Mouse (Mus musculus) intestine, postnatal 0 days (tissue): ENCODE measurements around the gene Zbtb12. TPM values are rescaled to one million over a fixed set of nuclear protein-coding genes. Genes with fewer than 3 reads are reported as not detected.

Experiments
- ATAC-seq: fragments of 200-750 bp; cut with Nextera tagmentation; 2 replicates; pipeline ENCODE4 v1.8.0; 2017; ENCODE audit warnings: mild to moderate bottlenecking, moderate TSS enrichment, moderate library complexity
- H3K27ac ChIP-seq: fragments of 300-500 bp; sonication (generic); 2 replicates; pipeline ENCODE4 v1.5.1; 2014; ENCODE audit warnings: mild to moderate bottlenecking, low read depth, low read length, moderate library complexity
- H3K27me3 ChIP-seq: fragments of 300-500 bp; sonication (generic); replicated peaks from 2 replicates; pipeline ENCODE4 v1.6.1; 2014; ENCODE audit warnings: low read length, mixed read lengths; ENCODE audit not compliant: control insufficient read depth, insufficient read depth
- H3K36me3 ChIP-seq: fragments of 300-500 bp; sonication (generic); 2 replicates; pipeline ENCODE4 v1.6.1; 2014; ENCODE audit warnings: mild to moderate bottlenecking, moderate library complexity; ENCODE audit not compliant: control insufficient read depth, insufficient read depth
- H3K4me1 ChIP-seq: fragments of 300-500 bp; sonication (generic); replicated peaks from 2 replicates; pipeline ENCODE4 v1.6.1; 2014; ENCODE audit warnings: antibody characterized with exemption, low read length, mixed read lengths; ENCODE audit not compliant: control insufficient read depth, insufficient read depth
- H3K4me2 ChIP-seq: fragments of 300-500 bp; sonication (generic); replicated peaks from 2 replicates; pipeline ENCODE4 v1.6.1; 2014; ENCODE audit warnings: low read depth, mild to moderate bottlenecking, moderate library complexity
- H3K4me3 ChIP-seq: fragments of 300-500 bp; sonication (generic); 2 replicates; pipeline ENCODE4 v1.5.1; 2014; ENCODE audit warnings: low read depth, low read length
- H3K9ac ChIP-seq: fragments of 300-500 bp; sonication (generic); 2 replicates; pipeline ENCODE4 v1.6.1; 2014; ENCODE audit warnings: mild to moderate bottlenecking, low read depth, low read length
- H3K9me3 ChIP-seq: fragments of 300-500 bp; sonication (generic); 2 replicates; pipeline ENCODE4 v1.6.1; 2016; ENCODE audit warnings: mixed run types; ENCODE audit not compliant: control insufficient read depth
- CTCF ChIP-seq: sonication (generic); IDR thresholded peaks from 2 replicates; pipeline ENCODE4 v1.5.1; 2016; ENCODE audit warnings: low read depth, mild to moderate bottlenecking, control low read depth, antibody characterized with exemption, moderate library complexity
- WGBS: fragments of 180-500 bp; shearing (Covaris S2); extraction: QIAGEN DNeasy Blood & Tissue Kit; methylation state at CpG from one replicate; pipeline ENCODE4 v1.1.7; 2014; 5-methylcytosine and 5-hydroxymethylcytosine counted together
- polyA plus RNA-seq: library from polyadenylated mRNA; unstranded; fragments of >200 nt; fragmentation: Nextera tagmentation; extraction: Ambion mirVana; gene quantifications from 2 replicates; pipeline ENCODE4 v1.2.1, GENCODE M21; 2015

The Zbtb12 gene
- polyA plus RNA-seq, 1 experiment from 2014 or later: 0.74 TPM

DNA sequence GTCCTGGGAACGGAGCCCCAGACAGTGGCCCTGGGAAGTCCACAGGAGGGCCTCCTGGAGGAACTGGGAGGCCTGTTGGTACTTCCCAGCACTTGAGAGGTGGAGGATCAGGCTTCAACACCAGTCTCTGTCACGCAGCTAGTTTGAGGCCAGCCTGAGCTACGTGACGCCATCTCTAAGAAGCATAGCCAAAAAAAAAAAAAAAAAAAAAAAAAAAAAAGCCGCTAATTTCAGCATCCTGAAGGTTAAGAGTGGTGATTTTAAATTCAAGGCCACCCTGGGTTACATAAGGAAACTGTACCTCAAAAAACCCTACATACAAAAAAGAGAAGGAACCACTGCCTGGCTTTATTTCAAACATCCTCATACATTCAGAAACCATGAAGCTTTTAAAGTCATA is 45.0 kb downstream of the Zbtb12 start:
- Histone ChIP-seq H3K4me3 (no peak overlapping the region), H3K36me3 (peaks cover 35% of the 10 kb centered on the region; the same call in 1 of the 2 replicates), H3K4me2 (no peak overlapping the region), H3K27ac (no peak overlapping the region), H3K9me3 (no peaks in the 10 kb centered on the region), H3K4me1 (no peaks in the 10 kb centered on the region), H3K27me3 (no peaks in the 10 kb centered on the region), H3K9ac (no peak overlapping the region)
- 76% methylated on average over 5 of the region's 5 CpGs for WGBS
- ATAC-seq: no peak
- TF ChIP-seq CTCF: no peak

DNA sequence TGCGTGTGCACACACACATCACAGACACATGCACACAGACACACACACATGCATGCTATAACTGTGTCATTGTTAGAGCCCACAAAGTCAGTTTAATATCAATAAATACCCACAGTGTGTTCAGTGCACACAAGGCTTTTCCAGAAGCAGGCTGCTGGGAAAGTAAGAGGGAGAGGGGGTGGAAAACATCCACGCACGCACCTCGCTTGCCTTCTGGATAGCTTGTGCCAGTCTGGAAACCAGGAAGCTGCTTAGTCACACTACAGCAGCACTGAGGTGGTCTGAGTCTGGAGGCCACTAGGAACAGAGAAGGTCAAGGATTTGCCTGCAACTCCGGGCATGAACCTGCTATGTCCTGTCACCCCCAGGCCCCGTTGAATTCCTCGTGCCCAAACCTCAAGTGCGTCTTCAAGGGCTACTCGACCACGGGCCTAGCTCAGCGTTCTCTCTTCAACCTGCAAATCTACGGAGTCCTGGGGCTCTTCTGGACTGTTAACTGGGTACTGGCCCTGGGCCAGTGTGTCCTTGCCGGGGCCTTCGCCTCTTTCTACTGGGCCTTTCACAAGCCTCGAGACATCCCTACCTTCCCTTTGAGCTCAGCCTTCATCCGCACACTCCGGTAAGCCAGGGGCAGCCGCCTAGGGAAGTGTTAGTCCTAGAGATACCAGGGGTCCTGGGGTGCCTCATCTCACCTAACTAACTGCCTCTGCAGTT is 48.2 kb downstream of the Zbtb12 start:
- WGBS: 86% methylated on average over 18 of the region's 18 CpGs
- no peak for TF ChIP-seq CTCF

DNA sequence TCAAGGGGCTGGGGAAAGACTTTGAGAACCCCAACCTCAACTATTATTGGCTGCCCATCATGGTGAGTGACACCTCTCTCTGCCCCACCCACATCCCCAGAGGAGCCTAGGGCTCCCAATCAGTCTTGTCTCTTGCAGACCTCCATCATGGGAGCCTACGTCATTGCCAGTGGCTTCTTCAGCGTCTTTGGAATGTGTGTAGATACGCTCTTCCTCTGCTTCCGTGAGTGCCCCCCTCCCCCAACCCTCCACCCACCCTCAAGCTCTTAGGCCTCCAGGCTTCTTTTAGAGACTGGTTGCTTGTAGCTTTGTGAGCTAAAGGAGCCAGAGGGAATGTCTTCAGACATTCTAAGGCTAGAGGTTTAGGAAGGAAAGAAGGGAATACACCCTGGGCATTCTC is 49.6 kb downstream of the Zbtb12 start:
- Histone ChIP-seq H3K9me3 (no peaks in the 10 kb centered on the region), H3K4me1 (no peaks in the 10 kb centered on the region)
- ATAC-seq: no peak

More for the DNA sequence above, 48.2 kb downstream of the Zbtb12 start:
- no peaks in the 10 kb centered on the region for H3K4me1 ChIP-seq
- no peak overlapping the region for H3K4me2 ChIP-seq
- H3K36me3 ChIP-seq: peaks cover 14% of the 10 kb centered on the region; the same call in 1 of the 2 replicates
- no peak overlapping the region for H3K9ac ChIP-seq
- no peaks in the 10 kb centered on the region for H3K9me3 ChIP-seq
- H3K4me3 ChIP-seq: no peak overlapping the region
- no peaks in the 10 kb centered on the region for H3K27me3 ChIP-seq
- ATAC-seq: no peak
- H3K27ac ChIP-seq: no peak overlapping the region

DNA sequence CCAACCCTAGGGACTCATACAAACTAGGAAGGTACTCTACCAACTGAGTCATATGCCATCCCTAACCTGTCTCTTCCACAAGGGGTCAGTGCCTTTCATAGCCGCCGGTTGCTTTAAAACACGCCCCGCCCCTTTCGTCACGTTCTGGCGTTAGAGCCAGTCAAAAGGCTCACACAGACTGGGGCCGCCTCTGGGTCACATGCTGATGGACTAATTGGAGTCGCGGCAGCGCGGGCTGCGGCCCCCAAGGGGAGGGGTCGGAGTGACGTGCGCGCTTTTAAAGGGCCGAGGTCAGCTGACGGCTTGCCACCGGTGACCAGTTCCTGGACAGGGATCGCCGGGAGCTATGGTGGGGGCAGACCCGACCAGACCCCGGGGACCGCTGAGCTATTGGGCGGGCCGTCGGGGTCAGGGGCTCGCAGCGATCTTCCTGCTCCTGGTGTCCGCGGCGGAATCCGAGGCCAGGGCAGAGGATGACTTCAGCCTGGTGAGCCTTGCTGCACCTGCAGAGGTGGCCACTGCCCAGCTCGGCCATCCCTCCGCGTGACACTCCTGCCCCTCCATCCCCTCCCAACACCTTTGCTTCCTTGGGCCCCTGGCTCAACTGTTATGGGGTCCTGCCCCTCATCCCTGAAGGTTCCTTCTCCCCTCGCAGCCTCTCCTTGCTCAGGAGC is 51.9 kb downstream of the Zbtb12 start, which contains the start of gene Neu1:
Gene Neu1 (plus strand): TSS at position 193 of the 674 bp plus-strand sequence.
- Histone ChIP-seq H3K4me3 (peak within 1 kb of the TSS; percentile 77), H3K36me3 (peaks cover 43% of the 10 kb centered on the region), H3K4me1 (no peaks in the 10 kb centered on the region), H3K27ac (peak within 1 kb of the TSS; percentile 80), H3K9me3 (no peaks in the 10 kb centered on the region), H3K4me2 (peak within 1 kb of the TSS; percentile 95), H3K27me3 (no peaks in the 10 kb centered on the region), H3K9ac (peak within 1 kb of the TSS; percentile 77)
- WGBS: under 1% methylated on average over 34 of the region's 38 CpGs
- peak; percentile 95 for ATAC-seq
- TF ChIP-seq CTCF: peak; percentile 91

More for the DNA sequence above, 49.6 kb downstream of the Zbtb12 start:
- H3K9ac ChIP-seq: no peak overlapping the region
- H3K27me3 ChIP-seq: no peaks in the 10 kb centered on the region
- no peak overlapping the region for H3K27ac ChIP-seq
- H3K4me2 ChIP-seq: no peak overlapping the region
- peaks cover 24% of the 10 kb centered on the region; the same call in 1 of the 2 replicates for H3K36me3 ChIP-seq
- no peak overlapping the region for H3K4me3 ChIP-seq
- no peak for TF ChIP-seq CTCF
- WGBS: 68% methylated on average over 4 of the region's 4 CpGs

DNA sequence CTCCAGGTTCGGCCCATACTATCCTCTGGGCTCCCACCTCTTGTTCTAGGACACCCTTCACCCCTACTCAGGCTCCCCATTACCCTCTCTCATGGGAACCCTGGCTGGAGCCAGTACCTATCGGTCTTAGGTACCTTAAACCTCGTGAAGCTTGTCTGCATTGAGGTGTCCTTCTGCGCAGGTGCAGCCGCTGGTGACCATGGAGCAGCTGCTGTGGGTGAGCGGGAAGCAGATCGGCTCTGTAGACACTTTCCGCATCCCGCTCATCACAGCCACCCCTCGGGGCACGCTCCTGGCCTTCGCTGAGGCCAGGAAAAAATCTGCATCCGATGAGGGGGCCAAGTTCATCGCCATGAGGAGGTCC is 52.4 kb downstream of the Zbtb12 start:
- peaks cover 43% of the 10 kb centered on the region for H3K36me3 ChIP-seq
- H3K27ac ChIP-seq: peak overlapping the region; percentile 80
- peak overlapping the region; percentile 77 for H3K4me3 ChIP-seq
- no peak for TF ChIP-seq CTCF
- ATAC-seq: 0 out of 2 replicates have a peak, but pooled peaks have one; percentile 2
- H3K4me1 ChIP-seq: no peaks in the 10 kb centered on the region
- H3K4me2 ChIP-seq: peak overlapping the region; percentile 95
- peak overlapping the region; percentile 77 for H3K9ac ChIP-seq
- WGBS: 7% methylated on average over 14 of the region's 14 CpGs
- no peaks in the 10 kb centered on the region for H3K27me3 ChIP-seq
- H3K9me3 ChIP-seq: no peaks in the 10 kb centered on the region

DNA sequence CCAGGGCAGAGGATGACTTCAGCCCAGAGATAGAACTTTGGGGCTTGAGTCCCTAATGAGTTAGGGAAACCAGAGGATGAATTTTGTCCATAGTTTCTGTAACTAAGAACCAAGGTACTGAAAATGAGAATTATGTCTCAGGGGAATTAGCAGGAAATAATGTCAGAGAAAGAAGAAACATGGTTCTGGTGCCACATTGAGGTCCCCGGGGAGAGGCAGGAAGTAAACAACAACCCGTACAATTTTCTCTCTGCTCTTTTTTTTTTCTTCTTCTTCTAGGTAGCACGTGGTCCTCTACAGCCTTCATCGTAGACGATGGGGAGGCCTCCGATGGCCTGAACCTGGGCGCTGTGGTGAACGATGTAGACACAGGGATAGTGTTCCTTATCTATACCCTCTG is 53.0 kb downstream of the Zbtb12 start:
- Histone ChIP-seq H3K27ac (no peak overlapping the region), H3K4me2 (peak overlapping the region; percentile 95), H3K36me3 (peaks cover 43% of the 10 kb centered on the region), H3K9me3 (no peaks in the 10 kb centered on the region), H3K4me1 (no peaks in the 10 kb centered on the region), H3K4me3 (peak overlapping the region; percentile 77), H3K9ac (peak overlapping the region; percentile 77; the same call in 1 of the 2 replicates), H3K27me3 (no peaks in the 10 kb centered on the region)
- WGBS: 36% methylated on average over 8 of the region's 8 CpGs
- TF ChIP-seq CTCF: no peak
- ATAC-seq: no peak
